Mouse (Mus musculus) embryonic fibroblast, embryonic 13.5 days (primary cell): Measurements from ENCODE around the gene Nyx.

ENCODE experiments used
- CTCF ChIP-seq: IDR thresholded peaks from 2 replicates; pipeline ENCODE4 v1.5.1; 2011; ENCODE audit warnings: mild to moderate bottlenecking, control low read depth, low read length, moderate library complexity, borderline replicate concordance; ENCODE audit not compliant: insufficient read depth
- POLR2A ChIP-seq: IDR thresholded peaks from 2 replicates; pipeline ENCODE4 v1.6.1; 2011; ENCODE audit warnings: low read depth, mild to moderate bottlenecking, control low read depth, low read length, moderate library complexity

- TF ChIP-seq CTCF = no peak
- TF ChIP-seq POLR2A = no peak
These were observed 6.0 kb downstream of the Nyx start for GRCm38 (mm10) chrX:13471925-13472324.
